Mouse (Mus musculus) CH12.LX (cell line): ENCODE results near the gene Borcs7.

Experiments
- MAX ChIP-seq: IDR thresholded peaks from 2 replicates; pipeline ENCODE4 v1.6.1; 2011; ENCODE audit warnings: low read length, improper control_type of control experiment
- TCF12 ChIP-seq: IDR thresholded peaks from 2 replicates; pipeline ENCODE4 v1.6.1; 2014; ENCODE audit warnings: low read depth, mild to moderate bottlenecking, inconsistent platforms, low read length, improper control_type of control experiment
- ZC3H11A ChIP-seq: IDR thresholded peaks from 2 replicates; pipeline ENCODE4 v1.6.1; 2012; ENCODE audit warnings: low read depth, mild to moderate bottlenecking, inconsistent platforms, low read length, improper control_type of control experiment

DNA sequence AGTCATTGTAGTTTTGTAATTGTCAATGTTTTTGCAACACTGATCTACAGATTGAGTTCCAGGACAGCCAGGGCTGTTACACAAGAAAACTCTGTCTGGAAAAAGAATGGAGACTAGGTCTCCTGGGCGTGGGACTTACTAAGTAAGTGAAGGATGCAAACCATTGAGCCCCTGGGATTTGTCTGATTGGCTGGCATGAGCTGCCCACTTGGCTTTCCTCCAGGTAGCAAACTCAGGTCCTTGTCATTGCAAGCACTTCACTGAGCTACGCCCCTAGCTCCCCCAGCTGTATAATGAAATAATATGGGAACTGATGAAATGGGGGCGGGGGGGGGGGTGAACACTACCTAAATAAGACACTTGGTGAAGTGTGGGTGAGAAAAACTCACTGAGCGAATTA, 3.4 kb downstream of the Borcs7 start:
- TF ChIP-seq TCF12 (no peak), MAX (no peak), ZC3H11A (no peak)
